Mouse (Mus musculus): Measurements from ENCODE around the gene Gm49333.

The Gm49333 gene

GRCm38 (mm10) chr16:20611357-20612227 is at the start of gene Gm49333, which contains the start of the genes Eef1akmt4 and Alg3:
Gene Gm49333, plus strand, starts transcription at chr16:20611610.
Gene Eef1akmt4, plus strand, starts transcription at chr16:20611593.
Gene Alg3, minus strand, starts transcription at chr16:20611735.
- no peak for DNase-seq (ENCODE audit: low spot score)

DNA sequence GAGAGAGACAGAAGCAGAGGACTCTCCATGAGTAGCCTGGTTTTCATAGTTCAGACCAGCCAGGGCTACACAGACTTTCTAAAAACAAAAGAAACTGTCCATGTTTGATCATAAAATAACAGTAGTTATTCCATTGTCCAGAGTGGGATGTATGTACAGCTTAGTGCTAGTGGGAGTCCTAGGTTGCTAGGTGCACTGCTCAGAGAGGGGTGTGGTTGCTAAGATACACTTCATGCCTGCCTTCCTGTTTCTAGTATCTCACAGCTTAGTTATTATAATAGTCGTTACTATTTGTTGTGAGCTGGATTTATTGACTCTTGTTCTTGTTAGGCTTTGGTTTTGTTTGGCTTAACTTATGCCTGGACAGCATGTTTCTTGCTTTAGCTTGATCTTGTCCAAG is 46.3 kb upstream of the Gm49333 start:
- DNase-seq (ENCODE audit: low spot score): no peak

- no peak for DNase-seq (ENCODE audit: low spot score)
These were observed 22.0 kb upstream of the Gm49333 start, which contains the start of gene Vwa5b2 for GRCm38 (mm10) chr16:20589366-20589938. Gene Vwa5b2, plus strand, starts transcription at chr16:20589471.

- no peak for DNase-seq (ENCODE audit: low spot score)
These were observed 21.3 kb upstream of the Gm49333 start for GRCm38 (mm10) chr16:20589939-20590679.

DNA sequence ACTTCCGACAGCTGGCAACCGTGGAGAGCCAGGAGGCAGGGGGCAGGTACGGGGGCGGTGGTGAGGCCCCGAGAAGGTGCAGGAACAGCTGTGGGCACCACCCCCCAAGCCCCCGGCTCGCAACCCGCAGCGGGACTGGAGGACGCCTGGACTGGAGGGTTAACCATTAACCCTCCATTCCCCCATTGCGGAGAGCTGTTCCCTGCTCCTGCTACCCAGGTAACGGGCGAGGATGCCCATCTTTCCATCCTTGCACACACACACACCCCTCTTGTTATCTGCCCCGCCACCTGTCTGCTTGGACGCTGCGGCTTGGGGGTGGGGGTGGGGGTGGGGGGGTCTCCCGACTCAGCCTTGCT is 20.8 kb upstream of the Gm49333 start:
- DNase-seq (ENCODE audit: low spot score): no peak

GRCm38 (mm10) chr16:20591076-20591705 is 20.2 kb upstream of the Gm49333 start:
- DNase-seq (ENCODE audit: low spot score): no peak

DNA sequence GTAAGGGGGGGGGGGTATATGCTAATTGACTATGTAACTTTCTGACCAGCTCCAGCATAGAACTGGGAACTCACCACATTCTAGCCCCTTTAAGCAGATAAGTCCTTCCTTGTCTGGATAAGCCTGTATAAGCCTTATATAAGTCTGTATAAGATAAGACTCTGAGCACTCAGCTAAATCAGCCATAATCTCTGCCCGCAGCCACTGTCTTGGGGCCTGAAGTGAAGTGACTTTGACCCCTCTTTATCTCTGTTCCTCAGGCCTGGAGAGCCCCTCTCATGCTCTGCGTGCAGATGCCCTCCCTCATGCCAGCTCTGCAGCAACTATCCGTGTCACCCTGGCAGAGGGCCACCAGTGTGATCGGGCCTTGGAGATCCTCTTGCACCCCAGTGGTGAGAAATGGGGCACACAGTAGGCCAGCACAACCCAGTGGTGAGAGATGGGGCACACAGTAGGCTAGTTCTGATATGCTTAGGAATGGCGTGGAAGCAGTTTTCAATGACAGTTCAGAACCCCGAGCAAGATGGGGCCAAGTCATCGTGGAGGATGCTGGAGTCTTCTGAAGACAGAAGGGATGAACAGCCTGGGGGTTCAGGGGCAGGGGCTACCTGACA is 16.2 kb upstream of the Gm49333 start:
- no peak for DNase-seq (ENCODE audit: low spot score)

- DNase-seq (ENCODE audit: low spot score): no peak
These were observed 15.7 kb upstream of the Gm49333 start for GRCm38 (mm10) chr16:20595737-20596136.

- DNase-seq (ENCODE audit: low spot score): no peak
These were observed 14.5 kb upstream of the Gm49333 start for GRCm38 (mm10) chr16:20596687-20597441.

DNA sequence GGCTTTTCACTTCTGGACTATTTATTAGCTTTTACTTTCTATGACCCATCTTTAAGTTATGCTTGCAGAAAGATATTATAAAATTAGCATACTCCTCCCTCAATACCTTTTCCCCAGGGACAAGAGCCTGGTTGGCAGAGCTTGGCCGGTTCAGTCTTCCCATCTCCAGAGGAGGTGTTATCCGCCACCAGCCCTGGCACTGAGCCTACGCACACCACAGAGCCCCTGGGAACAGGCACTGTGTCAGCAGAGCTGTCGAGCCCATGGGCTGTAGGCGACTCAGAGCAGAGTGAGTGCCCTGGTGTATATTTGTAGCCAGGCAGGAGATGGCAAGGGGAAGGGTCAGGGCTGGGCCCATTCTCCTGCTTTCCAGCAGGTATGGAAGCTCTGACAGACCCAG is 10.9 kb upstream of the Gm49333 start:
- DNase-seq (ENCODE audit: low spot score): no peak

GRCm38 (mm10) chr16:20604705-20605104 is 6.7 kb upstream of the Gm49333 start:
- no peak for DNase-seq (ENCODE audit: low spot score)

DNA sequence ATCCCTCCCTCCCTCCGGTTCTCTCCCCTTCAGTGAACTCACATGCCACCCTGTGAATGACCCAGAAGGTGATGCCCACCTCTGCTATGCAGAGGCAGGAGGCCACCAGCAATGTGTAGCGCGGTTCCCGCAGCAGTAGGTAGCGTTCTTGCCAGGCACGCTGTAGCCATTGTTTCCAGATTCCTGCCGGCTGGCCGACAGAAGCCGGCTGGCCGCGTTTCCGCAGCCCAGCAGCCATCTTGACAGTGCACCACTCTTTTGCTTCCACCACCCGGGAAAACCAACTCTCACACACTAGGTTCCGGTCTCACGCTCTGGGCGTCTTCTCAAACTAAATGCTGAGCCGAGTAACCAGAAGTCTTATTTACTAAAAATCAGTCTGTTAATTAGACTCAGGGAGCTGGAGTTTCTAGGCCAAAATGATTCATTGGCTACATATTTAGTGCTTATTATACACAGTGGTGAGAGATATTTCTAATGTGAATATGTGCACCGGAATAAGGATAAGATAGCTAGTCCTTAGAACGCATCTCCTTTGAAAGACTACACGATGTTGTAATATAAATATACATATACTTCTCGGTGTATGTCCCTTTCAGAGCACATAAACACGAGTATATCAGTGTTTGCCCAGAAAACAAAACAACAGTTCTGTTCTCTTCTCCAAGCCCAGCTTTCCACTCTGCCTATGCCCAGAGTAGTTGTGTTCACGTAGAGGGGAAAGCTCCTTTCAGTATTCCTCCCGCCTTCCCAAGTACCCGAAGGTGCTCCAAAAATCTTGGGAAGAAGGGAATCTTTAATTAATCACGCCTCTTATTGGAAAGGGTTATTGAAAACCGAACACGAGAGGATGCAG is 681 bp upstream of the Gm49333 start:
- no peak for DNase-seq (ENCODE audit: low spot score)

DNA sequence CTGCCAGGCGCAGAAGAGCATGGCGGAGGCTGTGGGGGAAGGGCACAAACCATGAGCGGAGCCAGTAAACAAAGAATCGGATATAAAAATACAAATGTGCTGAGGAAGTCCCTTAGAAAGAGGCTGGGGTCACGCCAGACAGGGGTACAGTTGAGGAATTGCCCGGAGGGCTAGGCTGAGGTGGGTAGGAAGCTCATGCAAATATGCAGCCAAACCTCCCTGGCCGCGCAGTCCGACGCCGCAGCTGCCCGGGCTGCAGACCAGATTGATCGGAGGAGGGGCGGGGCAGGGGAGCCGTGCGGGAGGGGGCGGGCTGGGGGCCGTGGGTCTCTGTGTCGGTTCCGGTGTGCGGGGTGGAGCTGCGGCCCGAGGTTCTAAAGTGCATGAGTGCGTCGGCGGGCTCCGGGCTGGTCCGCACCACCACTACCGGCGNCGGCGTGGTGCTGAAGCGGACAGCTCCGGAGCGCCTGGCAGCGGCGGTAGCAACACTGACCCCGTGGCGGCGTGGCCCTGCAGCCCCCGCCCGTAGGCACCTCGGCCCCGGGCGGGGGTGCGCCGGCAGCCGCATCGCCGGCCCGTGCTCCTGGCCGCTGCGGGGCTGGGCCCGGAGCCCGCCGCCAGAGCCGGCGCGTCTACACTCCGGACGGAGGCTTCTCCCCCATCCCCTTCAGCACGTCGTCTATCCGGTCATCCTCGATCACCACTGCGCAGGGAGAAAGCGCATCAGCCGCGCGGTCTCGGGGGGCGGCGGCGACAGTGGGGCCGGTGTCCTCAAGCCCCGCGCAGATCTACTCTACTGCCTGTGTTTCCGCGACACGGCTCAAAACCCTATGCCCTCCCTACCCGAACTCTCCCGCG is 8.4 kb downstream of the Gm49333 start:
- no peak for DNase-seq (ENCODE audit: low spot score)

- no peak for DNase-seq (ENCODE audit: low spot score)
These were observed 9.0 kb downstream of the Gm49333 start for GRCm38 (mm10) chr16:20620399-20620735.

DNA sequence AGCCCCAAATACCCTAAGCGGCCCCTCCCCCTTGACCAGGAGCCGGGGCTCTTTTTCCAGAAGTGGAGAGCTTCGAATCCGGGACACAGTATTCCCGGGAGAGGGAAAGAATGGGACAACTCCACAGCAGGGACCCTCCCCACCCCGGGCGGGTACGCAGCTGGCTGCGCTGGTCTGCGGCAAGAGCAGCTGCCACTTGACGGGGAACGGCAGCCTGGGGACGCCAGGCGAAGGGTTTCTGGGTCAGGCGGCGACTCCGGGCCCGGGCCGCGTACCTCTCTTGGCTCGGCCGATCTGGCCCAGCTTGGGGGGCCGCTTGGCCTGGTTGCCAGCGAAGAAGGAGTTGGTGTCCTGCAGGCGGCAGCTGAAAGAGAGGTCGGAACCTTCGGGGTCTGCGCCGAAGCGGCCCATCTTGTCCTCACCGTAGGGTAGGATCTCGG is 9.4 kb downstream of the Gm49333 start:
- DNase-seq (ENCODE audit: low spot score): no peak

- DNase-seq (ENCODE audit: low spot score): no peak
These were observed 10.0 kb downstream of the Gm49333 start, which contains the start of gene Camk2n2 for GRCm38 (mm10) chr16:20621191-20621990. Gene Camk2n2, minus strand, starts transcription at chr16:20621287.

- DNase-seq (ENCODE audit: low spot score): no peak
These were observed 10.7 kb downstream of the Gm49333 start for GRCm38 (mm10) chr16:20621991-20622685.

DNA sequence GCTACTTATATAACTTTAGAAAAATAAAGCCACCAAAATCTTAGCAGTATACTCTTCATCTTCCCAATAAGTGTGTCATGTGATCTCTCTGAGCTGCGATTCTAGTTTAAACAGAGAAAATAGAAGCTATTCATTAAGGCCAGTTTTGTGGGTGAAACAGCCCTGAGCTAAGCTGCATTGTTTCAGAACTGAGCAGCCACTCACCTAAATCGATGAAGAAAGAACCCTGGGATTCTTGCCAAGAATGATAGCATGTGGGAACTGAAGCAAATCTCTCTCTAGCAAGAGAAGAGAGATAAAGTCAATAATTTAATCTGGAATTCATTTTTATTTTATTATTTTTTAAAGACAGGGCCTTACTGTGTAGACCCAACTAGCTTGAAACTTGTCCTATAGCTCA is 11.8 kb downstream of the Gm49333 start:
- no peak for DNase-seq (ENCODE audit: low spot score)
